Mouse (Mus musculus): ENCODE results near the gene Pus1. TPM values are rescaled to one million over a fixed set of nuclear protein-coding genes. Genes with fewer than 3 reads are reported as not detected.

The Pus1 gene
- polyA plus RNA-seq, 1 experiment from 2014 or later = 11.5 TPM

DNA sequence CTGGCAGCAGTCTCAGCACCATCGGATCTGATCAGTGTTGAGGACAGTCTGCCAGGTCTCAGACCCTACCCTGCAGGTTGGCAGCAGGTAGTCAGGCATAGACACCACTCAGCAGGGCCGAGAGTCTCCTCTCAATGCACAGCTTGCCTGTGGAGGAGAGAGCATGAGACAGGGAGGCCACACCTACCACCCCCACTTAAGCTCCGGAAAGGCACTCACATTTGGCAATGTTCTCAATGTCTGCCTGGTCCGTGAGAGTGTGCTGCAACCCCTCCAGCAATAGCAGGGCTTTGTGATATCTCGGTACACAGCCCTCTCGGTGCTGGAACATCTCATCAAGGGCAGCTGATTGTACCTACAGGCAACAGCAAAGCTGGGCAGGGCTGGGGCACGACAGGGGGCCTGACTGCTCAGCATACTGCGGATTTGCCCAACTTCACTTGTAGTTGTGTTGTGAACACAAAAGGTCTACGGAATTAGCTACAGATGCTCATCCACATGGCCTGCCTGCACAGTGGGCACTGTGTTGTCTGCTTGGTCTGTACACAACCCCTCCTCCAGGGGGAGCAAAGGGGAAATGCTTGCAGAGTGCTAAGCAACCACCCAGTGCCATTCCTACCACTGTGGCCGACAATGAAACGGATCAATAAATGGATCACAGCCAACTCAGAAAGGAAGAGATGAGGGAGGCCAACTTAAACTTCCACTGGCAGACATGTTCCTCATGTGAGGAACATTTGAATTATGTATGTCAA lies 5.8 kb upstream of the Pus1 start:
- 79% methylated on average over 11 of the region's 11 CpGs for WGBS
- Histone ChIP-seq H3K9me3 (ENCODE audit: control insufficient read depth, low read length) (no peaks in the 10 kb centered on the region), H3K9ac (no peak overlapping the region), H3K27me3 (ENCODE audit: control insufficient read depth, insufficient read depth, low read length) (no peaks in the 10 kb centered on the region), H3K4me1 (replicated peaks; ENCODE audit: control insufficient read depth, insufficient read depth, low read length) (no peaks in the 10 kb centered on the region), H3K36me3 (replicated peaks; ENCODE audit: control insufficient read depth, insufficient read depth) (peaks cover 67% of the 10 kb centered on the region), H3K27ac (no peak overlapping the region), H3K4me3 (replicated peaks; ENCODE audit: low read length) (no peak overlapping the region), H3K4me2 (replicated peaks) (no peak overlapping the region)
- DNase-seq (ENCODE audit: low spot score) (no peak), ATAC-seq (ENCODE audit: low FRiP score) (no peak)

DNA sequence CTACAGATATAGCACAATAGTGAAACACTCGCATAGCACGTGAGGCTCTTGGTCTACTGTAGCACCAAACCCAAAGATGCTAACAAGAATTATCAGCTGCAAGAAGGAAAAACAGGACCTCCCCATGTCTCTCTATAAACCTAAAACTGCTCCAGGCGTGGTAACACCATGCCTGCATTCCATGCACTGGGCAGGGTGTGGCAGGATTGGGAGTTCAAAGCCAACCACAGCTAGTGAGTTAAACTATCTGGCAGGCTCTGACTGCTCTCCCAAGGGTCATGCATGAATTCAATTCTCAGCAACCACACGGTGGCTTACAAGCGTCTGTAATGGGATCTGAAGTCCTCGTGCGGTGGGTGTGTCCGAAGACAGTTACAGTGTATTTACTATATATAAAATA lies 2.7 kb upstream of the Pus1 start:
- H3K9ac ChIP-seq = no peak overlapping the region
- H3K36me3 ChIP-seq (replicated peaks; ENCODE audit: control insufficient read depth, insufficient read depth) = peaks cover 36% of the 10 kb centered on the region
- 73% methylated on average over 8 of the region's 8 CpGs for WGBS
- no peaks in the 10 kb centered on the region for H3K27me3 ChIP-seq (ENCODE audit: control insufficient read depth, insufficient read depth, low read length)
- H3K4me1 ChIP-seq (replicated peaks; ENCODE audit: control insufficient read depth, insufficient read depth, low read length) = peaks cover 6% of the 10 kb centered on the region; the same call in 1 of the 2 replicates
- H3K4me3 ChIP-seq (replicated peaks; ENCODE audit: low read length) = no peak overlapping the region
- no peak overlapping the region for H3K27ac ChIP-seq
- DNase-seq (ENCODE audit: low spot score) (no peak), ATAC-seq (ENCODE audit: low FRiP score) (no peak)
- H3K4me2 ChIP-seq (replicated peaks) = no peak overlapping the region
- no peaks in the 10 kb centered on the region for H3K9me3 ChIP-seq (ENCODE audit: control insufficient read depth, low read length)

- DNase-seq (ENCODE audit: low spot score) (no peak), ATAC-seq (ENCODE audit: low FRiP score) (no peak)
- 85% methylated on average over 7 of the region's 7 CpGs for WGBS
- Histone ChIP-seq H3K9ac (no peak overlapping the region), H3K36me3 (replicated peaks; ENCODE audit: control insufficient read depth, insufficient read depth) (peaks cover 22% of the 10 kb centered on the region), H3K4me2 (replicated peaks) (no peak overlapping the region), H3K9me3 (ENCODE audit: control insufficient read depth, low read length) (no peaks in the 10 kb centered on the region), H3K4me3 (replicated peaks; ENCODE audit: low read length) (no peak overlapping the region), H3K27me3 (ENCODE audit: control insufficient read depth, insufficient read depth, low read length) (no peaks in the 10 kb centered on the region), H3K27ac (no peak overlapping the region), H3K4me1 (replicated peaks; ENCODE audit: control insufficient read depth, insufficient read depth, low read length) (peaks cover 6% of the 10 kb centered on the region; the same call in 1 of the 2 replicates)
Observed at GRCm38 (mm10) chr5:110781529-110782238, 1.2 kb upstream of the Pus1 start.

DNA sequence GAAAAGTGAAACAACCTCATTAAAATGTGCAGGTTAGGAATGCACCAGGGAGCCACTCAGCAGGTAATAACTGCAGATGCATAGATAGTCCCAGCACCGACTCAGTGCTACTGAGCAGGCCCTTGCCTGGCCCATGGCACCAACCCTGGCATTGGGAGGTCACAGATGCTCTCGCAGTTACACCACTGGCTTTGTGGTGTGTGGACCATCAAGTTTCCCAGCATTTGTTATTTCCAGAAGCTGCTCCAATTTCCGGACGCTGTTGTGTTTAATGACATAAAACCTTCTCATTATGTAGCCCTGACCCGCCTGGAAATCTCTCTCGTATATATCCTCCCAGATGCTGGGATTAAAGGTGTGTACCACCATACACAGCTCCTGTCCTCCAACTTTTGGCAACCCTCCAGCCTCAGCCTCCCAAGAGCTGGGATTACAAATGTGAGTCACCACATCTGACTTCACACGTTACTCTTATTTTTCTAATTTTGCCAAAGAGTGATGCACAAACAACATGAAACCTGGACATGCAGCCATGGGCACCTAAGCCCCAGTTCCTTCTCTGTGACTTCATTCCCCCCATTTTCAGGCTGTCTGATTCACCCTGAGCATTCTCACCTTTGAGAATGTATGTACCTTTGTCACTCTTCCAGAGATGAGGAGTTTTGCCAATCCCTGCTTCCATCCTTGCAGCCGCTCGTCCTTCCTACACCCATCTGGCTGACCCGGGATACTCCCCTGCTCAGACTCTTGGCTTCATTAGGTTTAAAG lies 486 bp upstream of the Pus1 start:
- peaks cover 6% of the 10 kb centered on the region; the same call in 1 of the 2 replicates for H3K4me1 ChIP-seq (replicated peaks; ENCODE audit: control insufficient read depth, insufficient read depth, low read length)
- H3K27ac ChIP-seq = no peak overlapping the region
- WGBS = 59% methylated on average over 10 of the region's 10 CpGs
- no peak for DNase-seq (ENCODE audit: low spot score)
- peak overlapping the region; percentile 69 for H3K4me3 ChIP-seq (replicated peaks; ENCODE audit: low read length)
- ATAC-seq (ENCODE audit: low FRiP score) = peak; percentile 58; the same call in 1 of the 2 replicates
- H3K36me3 ChIP-seq (replicated peaks; ENCODE audit: control insufficient read depth, insufficient read depth) = peaks cover 22% of the 10 kb centered on the region
- no peaks in the 10 kb centered on the region for H3K27me3 ChIP-seq (ENCODE audit: control insufficient read depth, insufficient read depth, low read length)
- H3K4me2 ChIP-seq (replicated peaks) = peak overlapping the region; percentile 92
- no peaks in the 10 kb centered on the region for H3K9me3 ChIP-seq (ENCODE audit: control insufficient read depth, low read length)
- peak overlapping the region; percentile 73 for H3K9ac ChIP-seq

DNA sequence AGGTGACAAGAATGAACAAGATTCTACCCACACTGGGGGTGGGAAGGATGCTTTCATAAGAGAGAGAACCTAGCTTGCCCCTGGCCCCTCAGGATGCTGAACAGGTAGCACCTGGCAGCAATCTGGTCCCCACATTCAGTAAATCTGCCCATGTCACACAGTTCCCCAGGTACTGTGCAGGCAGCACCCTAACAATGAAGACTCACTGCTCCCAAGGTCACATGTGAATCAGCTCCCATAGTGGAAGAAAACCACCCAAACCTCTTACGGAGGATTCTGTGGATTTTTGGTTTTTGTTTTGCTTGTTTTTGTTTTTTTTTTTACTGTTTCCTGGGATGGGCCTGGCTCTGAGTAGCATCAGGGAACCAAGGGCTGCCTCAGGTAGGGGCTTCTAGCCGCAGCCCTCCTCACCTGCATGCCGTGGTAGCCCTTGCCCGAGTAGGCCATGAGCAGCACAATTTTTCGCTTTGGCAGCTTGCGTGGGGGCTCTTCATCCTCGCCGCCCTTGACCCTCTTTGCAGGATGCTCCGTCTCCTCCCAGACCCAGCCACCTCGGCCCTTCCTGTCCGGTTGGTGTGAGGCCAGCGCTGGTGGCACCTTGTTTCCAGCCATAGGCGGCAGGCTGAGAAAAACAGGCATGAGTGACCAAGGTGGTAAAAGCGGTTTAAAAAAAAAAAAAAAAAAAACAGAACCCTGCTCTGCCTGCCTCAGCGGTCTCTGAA lies 1.0 kb downstream of the Pus1 start:
- no peaks in the 10 kb centered on the region for H3K9me3 ChIP-seq (ENCODE audit: control insufficient read depth, low read length)
- no peaks in the 10 kb centered on the region for H3K27me3 ChIP-seq (ENCODE audit: control insufficient read depth, insufficient read depth, low read length)
- peaks cover 26% of the 10 kb centered on the region for H3K36me3 ChIP-seq (replicated peaks; ENCODE audit: control insufficient read depth, insufficient read depth)
- ATAC-seq (ENCODE audit: low FRiP score) = no peak
- peaks cover 6% of the 10 kb centered on the region; the same call in 1 of the 2 replicates for H3K4me1 ChIP-seq (replicated peaks; ENCODE audit: control insufficient read depth, insufficient read depth, low read length)
- H3K9ac ChIP-seq = peak overlapping the region; percentile 73
- H3K4me3 ChIP-seq (replicated peaks; ENCODE audit: low read length) = peak overlapping the region; percentile 69
- H3K4me2 ChIP-seq (replicated peaks) = peak overlapping the region; percentile 92
- 22% methylated on average over 15 of the region's 15 CpGs for WGBS
- no peak for DNase-seq (ENCODE audit: low spot score)
- H3K27ac ChIP-seq = no peak overlapping the region

- H3K9ac ChIP-seq = no peak overlapping the region
Observed at GRCm38 (mm10) chr5:110778263-110778662, 2.2 kb downstream of the Pus1 start.

DNA sequence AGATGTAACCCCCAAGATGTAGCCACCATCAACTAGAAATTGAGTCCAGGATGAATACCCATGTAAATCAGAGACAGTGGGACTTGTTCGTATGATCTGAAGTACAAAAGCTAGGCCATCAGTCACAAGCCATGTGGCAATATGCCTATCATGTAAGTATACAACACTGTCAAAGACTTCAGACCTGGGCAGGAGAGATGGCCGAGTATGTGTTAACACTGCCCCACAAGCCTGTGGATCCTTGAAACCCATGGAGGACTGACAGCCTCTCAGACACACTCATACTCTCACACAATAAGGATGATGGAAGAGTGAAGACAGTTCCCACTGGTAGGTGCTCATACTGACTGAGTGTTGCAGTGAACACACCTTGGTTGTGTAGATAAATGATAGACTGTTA lies 4.3 kb downstream of the Pus1 start:
- H3K36me3 ChIP-seq (replicated peaks; ENCODE audit: control insufficient read depth, insufficient read depth) = peaks cover 43% of the 10 kb centered on the region
- ATAC-seq (ENCODE audit: low FRiP score) = no peak
- WGBS = 95% methylated on average over 2 of the region's 2 CpGs

More at GRCm38 (mm10) chr5:110778263-110778662, 2.2 kb downstream of the Pus1 start:
- Histone ChIP-seq H3K36me3 (replicated peaks; ENCODE audit: control insufficient read depth, insufficient read depth) (peaks cover 33% of the 10 kb centered on the region), H3K27ac (no peak overlapping the region), H3K9me3 (ENCODE audit: control insufficient read depth, low read length) (no peaks in the 10 kb centered on the region), H3K27me3 (ENCODE audit: control insufficient read depth, insufficient read depth, low read length) (no peaks in the 10 kb centered on the region), H3K4me1 (replicated peaks; ENCODE audit: control insufficient read depth, insufficient read depth, low read length) (peaks cover 6% of the 10 kb centered on the region; the same call in 1 of the 2 replicates), H3K4me2 (replicated peaks) (no peak overlapping the region), H3K4me3 (replicated peaks; ENCODE audit: low read length) (no peak overlapping the region)
- ATAC-seq (ENCODE audit: low FRiP score) = no peak
- DNase-seq (ENCODE audit: low spot score) = no peak
- 89% methylated on average over 12 of the region's 12 CpGs for WGBS

DNA sequence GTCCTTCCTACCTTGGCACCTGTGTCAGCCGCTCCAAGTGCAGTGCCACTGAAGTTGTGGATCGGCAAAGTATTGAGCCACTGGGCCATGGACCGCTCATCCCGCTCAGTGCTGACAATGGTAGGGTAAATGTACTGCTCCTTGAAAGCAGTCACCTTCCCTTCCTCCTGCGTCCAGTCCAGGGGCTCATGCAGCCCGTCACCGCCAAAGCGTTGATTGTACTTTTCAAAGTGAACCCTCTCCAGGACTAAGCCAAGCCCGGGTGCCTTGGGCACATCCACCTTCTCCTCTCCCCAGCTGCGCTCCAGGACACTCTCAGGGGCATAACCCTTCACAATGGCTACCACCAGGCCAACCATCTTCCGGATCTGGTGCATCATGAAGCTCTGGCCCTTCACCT lies 5.9 kb downstream of the Pus1 start:
- Histone ChIP-seq H3K9ac (no peak overlapping the region), H3K36me3 (replicated peaks; ENCODE audit: control insufficient read depth, insufficient read depth) (peaks cover 43% of the 10 kb centered on the region), H3K4me1 (replicated peaks; ENCODE audit: control insufficient read depth, insufficient read depth, low read length) (peaks cover 5% of the 10 kb centered on the region), H3K27me3 (ENCODE audit: control insufficient read depth, insufficient read depth, low read length) (no peaks in the 10 kb centered on the region), H3K4me3 (replicated peaks; ENCODE audit: low read length) (no peak overlapping the region), H3K9me3 (ENCODE audit: control insufficient read depth, low read length) (no peaks in the 10 kb centered on the region), H3K4me2 (replicated peaks) (no peak overlapping the region), H3K27ac (no peak overlapping the region)
- ATAC-seq (ENCODE audit: low FRiP score) (no peak), DNase-seq (ENCODE audit: low spot score) (no peak)
- 95% methylated on average over 11 of the region's 11 CpGs for WGBS

More for the DNA sequence above, 4.3 kb downstream of the Pus1 start:
- Histone ChIP-seq H3K4me2 (replicated peaks) (no peak overlapping the region), H3K4me3 (replicated peaks; ENCODE audit: low read length) (no peak overlapping the region), H3K9me3 (ENCODE audit: control insufficient read depth, low read length) (no peaks in the 10 kb centered on the region), H3K27ac (no peak overlapping the region), H3K4me1 (replicated peaks; ENCODE audit: control insufficient read depth, insufficient read depth, low read length) (peaks cover 6% of the 10 kb centered on the region; the same call in 1 of the 2 replicates), H3K27me3 (ENCODE audit: control insufficient read depth, insufficient read depth, low read length) (no peaks in the 10 kb centered on the region), H3K9ac (no peak overlapping the region)
- DNase-seq (ENCODE audit: low spot score) = no peak
